Mouse (Mus musculus): Measurements from ENCODE around the gene Vps52. TPM values are rescaled to one million over a fixed set of nuclear protein-coding genes. Genes with fewer than 3 reads are reported as not detected.
"Not testable (repeated sequence)": the region's sequence is repeated elsewhere in the genome, so short reads cannot be mapped to it uniquely, and the experiment has no call there.

Vps52 gene
- polyA plus RNA-seq, 1 experiment from 2014 or later, result 46.3 TPM

- H3K36me3 ChIP-seq (ENCODE audit: control insufficient read depth, insufficient read depth, low read length); H3K27me3 ChIP-seq (replicated peaks; ENCODE audit: control insufficient read depth, insufficient read depth, low read length); H3K9me3 ChIP-seq (ENCODE audit: control insufficient read depth, low read length); ATAC-seq: not testable (repeated sequence)
- Histone ChIP-seq H3K4me3 (ENCODE audit: low read length) (peak overlapping the region; percentile 61), H3K9ac (ENCODE audit: low read depth, low read length) (peak overlapping the region; percentile 95), H3K4me2 (ENCODE audit: low read depth, low read length) (peak overlapping the region; percentile 91), H3K27ac (ENCODE audit: low read length) (peak overlapping the region; percentile 98; the same call in 1 of the 2 replicates), H3K4me1 (ENCODE audit: control insufficient read depth, insufficient read depth, low read length) (peaks cover 59% of the 10 kb centered on the region)
- WGBS, result 73% methylated on average over 13 of the region's 13 CpGs
Observed at GRCm38 (mm10) chr17:33952015-33952414, 3.6 kb upstream of the Vps52 start.

GRCm38 (mm10) chr17:33952879-33953278, 2.7 kb upstream of the Vps52 start:
- H3K4me3 ChIP-seq (ENCODE audit: low read length), result peak overlapping the region; percentile 84; the same call in 1 of the 2 replicates
- peak overlapping the region; percentile 80 for H3K4me2 ChIP-seq (ENCODE audit: low read depth, low read length)
- no peaks in the 10 kb centered on the region for H3K27me3 ChIP-seq (replicated peaks; ENCODE audit: control insufficient read depth, insufficient read depth, low read length)
- 82% methylated on average over 4 of the region's 4 CpGs for WGBS
- peak overlapping the region; percentile 95 for H3K9ac ChIP-seq (ENCODE audit: low read depth, low read length)
- no peaks in the 10 kb centered on the region for H3K9me3 ChIP-seq (ENCODE audit: control insufficient read depth, low read length)
- H3K27ac ChIP-seq (ENCODE audit: low read length), result peak overlapping the region; percentile 16; the same call in 1 of the 2 replicates
- peaks cover 59% of the 10 kb centered on the region for H3K4me1 ChIP-seq (ENCODE audit: control insufficient read depth, insufficient read depth, low read length)
- ATAC-seq, result no peak
- 0 out of 2 replicates have a peak, but pooled peaks cover under 1% of the 10 kb centered on the region for H3K36me3 ChIP-seq (ENCODE audit: control insufficient read depth, insufficient read depth, low read length)

GRCm38 (mm10) chr17:33953310-33953709, 2.3 kb upstream of the Vps52 start:
- peak overlapping the region; percentile 84; the same call in 1 of the 2 replicates for H3K4me3 ChIP-seq (ENCODE audit: low read length)
- WGBS, result 72% methylated on average over 3 of the region's 3 CpGs
- no peak overlapping the region for H3K27ac ChIP-seq (ENCODE audit: low read length)
- peaks cover 56% of the 10 kb centered on the region for H3K4me1 ChIP-seq (ENCODE audit: control insufficient read depth, insufficient read depth, low read length)
- peak overlapping the region; percentile 95 for H3K9ac ChIP-seq (ENCODE audit: low read depth, low read length)
- H3K4me2 ChIP-seq (ENCODE audit: low read depth, low read length), result peak overlapping the region; percentile 80
- H3K27me3 ChIP-seq (replicated peaks; ENCODE audit: control insufficient read depth, insufficient read depth, low read length), result no peaks in the 10 kb centered on the region
- H3K36me3 ChIP-seq (ENCODE audit: control insufficient read depth, insufficient read depth, low read length), result no peaks in the 10 kb centered on the region
- no peaks in the 10 kb centered on the region for H3K9me3 ChIP-seq (ENCODE audit: control insufficient read depth, low read length)
- ATAC-seq, result no peak

GRCm38 (mm10) chr17:33953961-33954565, 1.5 kb upstream of the Vps52 start:
- Histone ChIP-seq H3K36me3 (ENCODE audit: control insufficient read depth, insufficient read depth, low read length) (peaks cover 1% of the 10 kb centered on the region; the same call in 1 of the 2 replicates), H3K9ac (ENCODE audit: low read depth, low read length) (peak overlapping the region; percentile 95), H3K27me3 (replicated peaks; ENCODE audit: control insufficient read depth, insufficient read depth, low read length) (no peaks in the 10 kb centered on the region), H3K9me3 (ENCODE audit: control insufficient read depth, low read length) (no peaks in the 10 kb centered on the region), H3K4me1 (ENCODE audit: control insufficient read depth, insufficient read depth, low read length) (peaks cover 51% of the 10 kb centered on the region), H3K4me2 (ENCODE audit: low read depth, low read length) (peak overlapping the region; percentile 80), H3K4me3 (ENCODE audit: low read length) (peak overlapping the region; percentile 84), H3K27ac (ENCODE audit: low read length) (peak overlapping the region; percentile 85)
- no peak for ATAC-seq
- WGBS, result 38% methylated on average over 5 of the region's 5 CpGs

- H3K4me1 ChIP-seq (ENCODE audit: control insufficient read depth, insufficient read depth, low read length), result peaks cover 45% of the 10 kb centered on the region
- H3K9me3 ChIP-seq (ENCODE audit: control insufficient read depth, low read length), result no peaks in the 10 kb centered on the region
- under 1% methylated on average over 33 of the region's 33 CpGs for WGBS
- H3K27ac ChIP-seq (ENCODE audit: low read length), result peak overlapping the region; percentile 85
- peak overlapping the region; percentile 95 for H3K9ac ChIP-seq (ENCODE audit: low read depth, low read length)
- no peaks in the 10 kb centered on the region for H3K27me3 ChIP-seq (replicated peaks; ENCODE audit: control insufficient read depth, insufficient read depth, low read length)
- ATAC-seq, result peak; percentile 12
- H3K4me2 ChIP-seq (ENCODE audit: low read depth, low read length), result peak overlapping the region; percentile 80
- peak overlapping the region; percentile 84 for H3K4me3 ChIP-seq (ENCODE audit: low read length)
- peaks cover 5% of the 10 kb centered on the region; the same call in 1 of the 2 replicates for H3K36me3 ChIP-seq (ENCODE audit: control insufficient read depth, insufficient read depth, low read length)
Observed at GRCm38 (mm10) chr17:33954646-33955554, 712 bp upstream of the Vps52 start.

- Histone ChIP-seq H3K27ac (ENCODE audit: low read length) (peak overlapping the region; percentile 91), H3K36me3 (ENCODE audit: control insufficient read depth, insufficient read depth, low read length) (peaks cover 7% of the 10 kb centered on the region; the same call in 1 of the 2 replicates), H3K9ac (ENCODE audit: low read depth, low read length) (peak overlapping the region; percentile 84), H3K4me3 (ENCODE audit: low read length) (peak overlapping the region; percentile 84), H3K9me3 (ENCODE audit: control insufficient read depth, low read length) (no peaks in the 10 kb centered on the region), H3K27me3 (replicated peaks; ENCODE audit: control insufficient read depth, insufficient read depth, low read length) (no peaks in the 10 kb centered on the region), H3K4me2 (ENCODE audit: low read depth, low read length) (peak overlapping the region; percentile 89), H3K4me1 (ENCODE audit: control insufficient read depth, insufficient read depth, low read length) (peaks cover 35% of the 10 kb centered on the region)
- WGBS, result 8% methylated on average over 10 of the region's 10 CpGs
- no peak for ATAC-seq
Observed at GRCm38 (mm10) chr17:33956336-33956735, 724 bp downstream of the Vps52 start.

GRCm38 (mm10) chr17:33957493-33957892, 1.9 kb downstream of the Vps52 start:
- 88% methylated on average over 6 of the region's 6 CpGs for WGBS
- ATAC-seq, result no peak
- no peak overlapping the region for H3K4me2 ChIP-seq (ENCODE audit: low read depth, low read length)
- peaks cover 28% of the 10 kb centered on the region for H3K4me1 ChIP-seq (ENCODE audit: control insufficient read depth, insufficient read depth, low read length)
- no peaks in the 10 kb centered on the region for H3K9me3 ChIP-seq (ENCODE audit: control insufficient read depth, low read length)
- no peak overlapping the region for H3K4me3 ChIP-seq (ENCODE audit: low read length)
- H3K27me3 ChIP-seq (replicated peaks; ENCODE audit: control insufficient read depth, insufficient read depth, low read length), result no peaks in the 10 kb centered on the region
- no peak overlapping the region for H3K9ac ChIP-seq (ENCODE audit: low read depth, low read length)
- H3K36me3 ChIP-seq (ENCODE audit: control insufficient read depth, insufficient read depth, low read length), result peaks cover 7% of the 10 kb centered on the region; the same call in 1 of the 2 replicates
- H3K27ac ChIP-seq (ENCODE audit: low read length), result no peak overlapping the region

GRCm38 (mm10) chr17:33958451-33958850, 2.8 kb downstream of the Vps52 start:
- H3K4me3 ChIP-seq (ENCODE audit: low read length), result no peak overlapping the region
- H3K4me1 ChIP-seq (ENCODE audit: control insufficient read depth, insufficient read depth, low read length), result peaks cover 19% of the 10 kb centered on the region
- ATAC-seq, result no peak
- no peaks in the 10 kb centered on the region for H3K9me3 ChIP-seq (ENCODE audit: control insufficient read depth, low read length)
- no peak overlapping the region for H3K9ac ChIP-seq (ENCODE audit: low read depth, low read length)
- WGBS, result 94% methylated on average over 11 of the region's 11 CpGs
- no peak overlapping the region for H3K4me2 ChIP-seq (ENCODE audit: low read depth, low read length)
- H3K36me3 ChIP-seq (ENCODE audit: control insufficient read depth, insufficient read depth, low read length), result peaks cover 11% of the 10 kb centered on the region; the same call in 1 of the 2 replicates
- no peak overlapping the region for H3K27ac ChIP-seq (ENCODE audit: low read length)
- no peaks in the 10 kb centered on the region for H3K27me3 ChIP-seq (replicated peaks; ENCODE audit: control insufficient read depth, insufficient read depth, low read length)

GRCm38 (mm10) chr17:33959135-33959534, 3.5 kb downstream of the Vps52 start:
- H3K4me3 ChIP-seq (ENCODE audit: low read length), result no peak overlapping the region
- H3K9me3 ChIP-seq (ENCODE audit: control insufficient read depth, low read length), result no peaks in the 10 kb centered on the region
- no peak overlapping the region for H3K27ac ChIP-seq (ENCODE audit: low read length)
- H3K4me2 ChIP-seq (ENCODE audit: low read depth, low read length), result no peak overlapping the region
- peaks cover 11% of the 10 kb centered on the region; the same call in 1 of the 2 replicates for H3K36me3 ChIP-seq (ENCODE audit: control insufficient read depth, insufficient read depth, low read length)
- H3K9ac ChIP-seq (ENCODE audit: low read depth, low read length), result no peak overlapping the region
- peaks cover 12% of the 10 kb centered on the region for H3K4me1 ChIP-seq (ENCODE audit: control insufficient read depth, insufficient read depth, low read length)
- H3K27me3 ChIP-seq (replicated peaks; ENCODE audit: control insufficient read depth, insufficient read depth, low read length), result no peaks in the 10 kb centered on the region
- 96% methylated on average over 13 of the region's 13 CpGs for WGBS
- ATAC-seq, result no peak

Data from intestine, embryonic 16.5 days (tissue).